Mouse (Mus musculus) liver, embryonic 14.5 days (tissue): ENCODE results near the gene Gucd1. TPM values are rescaled to one million over a fixed set of nuclear protein-coding genes. Genes with fewer than 3 reads are reported as not detected.

Source experiments
- ATAC-seq: fragments of 200-750 bp; cut with Nextera tagmentation; 2 replicates; pipeline ENCODE4 v1.8.0; 2017; ENCODE audit warnings: moderate number of reproducible peaks, mild to moderate bottlenecking, moderate library complexity; ENCODE audit not compliant: insufficient read depth
- DNase-seq, 3 experiments: peaks; one replicate each; pipeline ENCODE4 v3.0.0-alpha.2; 2012 to 2013; ENCODE audit warnings: low read depth in 3 of 3, low spot score in 3 of 3
- H3K27ac ChIP-seq: fragments of 300-500 bp; sonication (generic); 2 replicates; pipeline ENCODE4 v1.5.1; 2014; ENCODE audit warnings: moderate library complexity, mild to moderate bottlenecking, control low read depth, inconsistent platforms
- H3K27me3 ChIP-seq: fragments of 300-500 bp; sonication (generic); 2 replicates; pipeline ENCODE4 v1.6.1; 2014; ENCODE audit warnings: mild to moderate bottlenecking, low read length, moderate library complexity; ENCODE audit not compliant: control insufficient read depth, insufficient read depth
- H3K36me3 ChIP-seq: fragments of 300-500 bp; sonication (generic); replicated peaks from 2 replicates; pipeline ENCODE4 v1.6.1; 2014; ENCODE audit warnings: low read depth; ENCODE audit not compliant: control insufficient read depth, insufficient read depth
- H3K4me1 ChIP-seq, 2 experiments: fragments of 200-500 bp in 1 of 2; fragments of 300-500 bp in 1 of 2; sonication (generic) in 1 of 2; replicated peaks; 2 replicates each; pipeline ENCODE4 v1.6.1; 2012 to 2014; ENCODE audit warnings: antibody characterized with exemption in 1 of 2, inconsistent platforms in 1 of 2, low read length in 1 of 2; ENCODE audit not compliant: control insufficient read depth in 2 of 2, insufficient read depth in 2 of 2
- H3K4me2 ChIP-seq: fragments of 300-500 bp; sonication (generic); 2 replicates; pipeline ENCODE4 v1.6.1; 2014; ENCODE audit warnings: low read depth, mild to moderate bottlenecking, control low read depth, moderate library complexity
- H3K4me3 ChIP-seq, 2 experiments: fragments of 200-500 bp in 1 of 2; fragments of 300-500 bp in 1 of 2; sonication (generic) in 1 of 2; 2 replicates each; pipeline ENCODE4 v1.5.1; 2012 to 2014; ENCODE audit warnings: low read depth in 2 of 2, low read length in 2 of 2, mild to moderate bottlenecking in 2 of 2, control low read depth in 1 of 2, inconsistent platforms in 1 of 2, moderate library complexity in 1 of 2; ENCODE audit not compliant: insufficient read depth in 1 of 2
- H3K9ac ChIP-seq: fragments of 300-500 bp; sonication (generic); replicated peaks from 2 replicates; pipeline ENCODE4 v1.6.1; 2014; ENCODE audit warnings: mild to moderate bottlenecking, control low read depth, moderate library complexity
- H3K9me3 ChIP-seq: fragments of 300-500 bp; sonication (generic); 2 replicates; pipeline ENCODE4 v1.6.1; 2016; ENCODE audit warnings: low read length, mixed read lengths; ENCODE audit not compliant: control insufficient read depth
- CTCF ChIP-seq: IDR thresholded peaks from 2 replicates; pipeline ENCODE4 v1.5.1; 2016; ENCODE audit warnings: antibody characterized with exemption, low read depth, control low read depth
- EP300 ChIP-seq: IDR thresholded peaks from 2 replicates; pipeline ENCODE4 v1.6.1; 2016; ENCODE audit warnings: antibody characterized with exemption, low read depth
- WGBS: fragments of 180-500 bp; shearing (Covaris S2); extraction: QIAGEN DNeasy Blood & Tissue Kit; methylation state at CpG from one replicate; pipeline ENCODE4 v1.1.7; 2014; ENCODE audit not compliant: insufficient replicate concordance; 5-methylcytosine and 5-hydroxymethylcytosine counted together
- polyA plus RNA-seq, 2 experiments: library from polyadenylated mRNA; depleted of rRNA in 1 of 2; stranded (reverse) in 1 of 2; unstranded in 1 of 2; fragments of >200 nt; fragmentation: Nextera tagmentation in 1 of 2; extraction: Ambion mirVana in 1 of 2; gene quantifications; 2 replicates each; pipeline versions ENCODE4 v1.2.1 to v1.2.3; 2012 to 2014

Gene Gucd1
- polyA plus RNA-seq, 2 experiments, result 37.3 to 58.5 TPM

DNA sequence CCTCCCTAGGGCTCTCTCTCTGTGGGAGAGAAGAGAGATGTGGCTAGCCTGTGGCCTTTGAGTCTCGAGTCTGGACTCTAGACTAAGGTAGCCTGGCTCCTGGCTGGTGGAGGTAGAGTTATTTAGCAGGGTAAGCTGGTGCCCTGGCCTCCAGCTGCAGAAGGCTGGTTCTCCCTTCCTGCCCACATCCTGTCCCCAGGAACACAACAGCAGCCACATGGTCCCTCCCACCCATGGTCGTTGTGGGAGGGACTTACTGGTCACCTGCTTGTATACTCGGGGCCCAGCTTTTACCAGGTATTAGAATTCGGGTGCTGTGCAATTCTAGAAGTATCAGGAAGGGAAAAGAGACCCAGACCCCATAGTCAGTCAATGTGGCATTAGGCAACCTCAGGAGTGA is 197.5 kb downstream of the Gucd1 start:
- no peak overlapping the region for H3K4me2 ChIP-seq
- 15% methylated on average over 4 of the region's 4 CpGs for WGBS
- no peak overlapping the region for H3K4me3 ChIP-seq
- DNase-seq (no peak), ATAC-seq (no peak)
- H3K36me3 ChIP-seq, result no peaks in the 10 kb centered on the region
- no peak overlapping the region for H3K27ac ChIP-seq
- no peaks in the 10 kb centered on the region for H3K9me3 ChIP-seq
- TF ChIP-seq CTCF (no peak), EP300 (no peak)
- no peak overlapping the region for H3K9ac ChIP-seq
- H3K4me1 ChIP-seq, result no peaks in the 10 kb centered on the region; a peak in 1 of 4 replicates
- peaks cover 18% of the 10 kb centered on the region for H3K27me3 ChIP-seq

GRCm38 (mm10) chr10:75318206-75318605 is 199.6 kb downstream of the Gucd1 start:
- Histone ChIP-seq H3K4me2 (peak overlapping the region; percentile 67), H3K4me3 (0 out of 4 replicates have a peak overlapping the region, but pooled peaks of 1 of the 2 experiments have one; percentile 51), H3K27ac (no peak overlapping the region), H3K36me3 (no peaks in the 10 kb centered on the region), H3K4me1 (peaks cover 0 to 7% of the 10 kb centered on the region in 2 experiments; a peak in 2 of 4 replicates), H3K27me3 (peaks cover 18% of the 10 kb centered on the region), H3K9me3 (no peaks in the 10 kb centered on the region), H3K9ac (no peak overlapping the region)
- DNase-seq, result no peak
- TF ChIP-seq EP300 (no peak), CTCF (no peak)
- ATAC-seq, result no peak
- WGBS, result 60% methylated on average over 6 of the region's 6 CpGs

DNA sequence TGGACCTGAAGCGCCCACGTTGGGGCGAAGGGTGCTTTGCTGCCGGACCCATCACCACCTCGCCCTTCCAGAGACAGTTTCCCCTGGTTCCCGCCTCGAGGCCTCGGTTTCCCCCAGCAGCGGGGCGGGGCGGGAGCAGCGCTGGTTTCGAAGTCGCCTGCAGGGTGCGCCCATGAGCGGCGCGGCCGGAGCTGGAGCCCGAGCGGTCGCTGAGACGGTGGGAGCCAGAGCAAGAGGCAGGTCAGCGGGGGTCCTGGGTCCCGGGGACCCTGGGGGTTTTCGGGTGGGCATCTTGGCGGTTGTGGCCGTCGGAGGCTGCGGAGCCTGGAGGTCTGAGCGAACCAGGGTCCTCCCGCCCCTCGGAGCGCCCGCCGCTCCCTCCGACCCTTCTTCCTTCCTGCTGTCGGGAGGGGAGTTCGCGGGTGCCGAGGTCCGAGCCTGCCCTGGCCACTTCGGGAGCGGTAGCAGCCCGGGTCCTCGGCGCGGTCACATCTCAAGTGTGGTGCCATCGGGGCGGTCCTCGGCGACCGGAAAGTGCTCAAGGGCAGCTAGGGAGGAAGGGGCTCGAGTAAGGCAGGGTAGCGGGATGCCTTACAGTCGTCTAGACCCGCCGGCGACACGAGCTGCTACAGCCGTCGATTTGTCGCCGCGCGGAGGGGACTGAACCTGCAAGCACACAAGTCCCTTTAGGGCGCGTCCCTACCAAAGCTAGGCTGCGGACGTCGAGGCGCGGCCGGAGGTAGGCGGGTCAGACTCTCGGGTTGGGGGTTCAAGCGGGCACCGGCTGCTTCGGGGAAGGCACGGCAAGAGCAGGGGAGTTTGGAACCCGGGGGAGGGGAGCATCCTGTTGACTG is 200.6 kb downstream of the Gucd1 start:
- H3K36me3 ChIP-seq, result no peaks in the 10 kb centered on the region
- H3K9me3 ChIP-seq, result no peaks in the 10 kb centered on the region
- H3K4me1 ChIP-seq, result peaks cover 0 to 13% of the 10 kb centered on the region in 2 experiments; a peak in 2 of 4 replicates
- no peak for DNase-seq
- H3K9ac ChIP-seq, result peak overlapping the region; percentile 36
- H3K4me2 ChIP-seq, result peak overlapping the region; percentile 67
- H3K4me3 ChIP-seq, result peak overlapping the region; percentile 51 to 56
- no peak overlapping the region for H3K27ac ChIP-seq
- TF ChIP-seq EP300 (no peak), CTCF (peak; percentile 73)
- peaks cover 18% of the 10 kb centered on the region for H3K27me3 ChIP-seq
- WGBS, result under 1% methylated on average over 77 of the region's 81 CpGs
- peak; percentile 56; the same call in 1 of the 2 replicates for ATAC-seq

GRCm38 (mm10) chr10:75316872-75316907 is 201.1 kb downstream of the Gucd1 start, which contains the start of gene Adora2a:
TSS of gene Adora2a (plus strand) at chr10:75316877.
- Histone ChIP-seq H3K9me3 (no peaks in the 10 kb centered on the region), H3K27me3 (peaks cover 18% of the 10 kb centered on the region), H3K4me2 (peak within 1 kb of the TSS; percentile 67), H3K36me3 (no peaks in the 10 kb centered on the region), H3K27ac (no peak within 1 kb of the TSS), H3K4me1 (peaks cover 0 to 13% of the 10 kb centered on the region in 2 experiments; a peak in 2 of 4 replicates), H3K9ac (peak within 1 kb of the TSS; percentile 36), H3K4me3 (peak within 1 kb of the TSS; percentile 51 to 56)
- DNase-seq (no peak), ATAC-seq (no peak)
- WGBS, result 2% methylated on average over 4 of the region's 4 CpGs
- TF ChIP-seq CTCF (no peak), EP300 (no peak)

GRCm38 (mm10) chr10:75316472-75316871 is 201.3 kb downstream of the Gucd1 start:
- no peaks in the 10 kb centered on the region for H3K9me3 ChIP-seq
- peak overlapping the region; percentile 67 for H3K4me2 ChIP-seq
- H3K4me1 ChIP-seq, result peaks cover 0 to 13% of the 10 kb centered on the region in 2 experiments; a peak in 2 of 4 replicates
- TF ChIP-seq CTCF, result no peak
- no peak for TF ChIP-seq EP300
- no peak overlapping the region for H3K27ac ChIP-seq
- H3K27me3 ChIP-seq, result peaks cover 18% of the 10 kb centered on the region
- H3K36me3 ChIP-seq, result no peaks in the 10 kb centered on the region
- no peak for DNase-seq
- WGBS, result 14% methylated on average over 9 of the region's 9 CpGs
- peak; percentile 11; the same call in 1 of the 2 replicates for ATAC-seq
- no peak overlapping the region for H3K9ac ChIP-seq
- H3K4me3 ChIP-seq, result peak overlapping the region; percentile 51 to 56; a peak in 3 of 4 replicates
